Mouse (Mus musculus) E14TG2a.4 (cell line): ENCODE measurements around the gene Vmn1r63.
"Not testable (repeated sequence)": the region's sequence is repeated elsewhere in the genome, so short reads cannot be mapped to it uniquely, and the experiment has no call there.

Experiments used
- CTCF ChIP-seq: conservative IDR thresholded peaks from 2 replicates; pipeline ENCODE4 v1.5.1; 2014; ENCODE audit warnings: low read length
- NANOG ChIP-seq: IDR thresholded peaks from 2 replicates; pipeline ENCODE4 v1.6.1; 2014; ENCODE audit warnings: borderline replicate concordance, low read length, mixed read lengths
- POU5F1 ChIP-seq: IDR thresholded peaks from 2 replicates; pipeline ENCODE4 v1.6.1; 2014; ENCODE audit warnings: low read length, borderline replicate concordance

DNA sequence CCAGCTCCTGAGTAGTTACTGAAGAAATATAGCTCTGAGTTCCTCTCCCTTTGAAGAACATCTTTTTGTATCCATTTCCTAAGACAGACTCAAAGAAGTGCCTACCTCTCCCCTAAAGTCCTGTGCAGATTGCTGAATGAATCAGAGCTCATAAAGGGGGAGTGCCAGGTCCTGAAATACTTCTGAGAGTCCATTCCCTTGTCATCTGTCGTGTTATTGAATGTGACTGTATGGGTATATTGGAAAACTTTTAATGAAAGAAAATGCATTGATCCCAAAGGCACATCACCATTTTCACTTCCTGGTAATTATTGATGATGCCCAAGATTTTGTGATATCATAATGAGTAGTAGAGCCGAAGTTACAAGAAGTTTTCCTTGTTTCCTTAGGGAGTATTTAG is at the start of gene Vmn1r63:
- TF ChIP-seq CTCF, POU5F1, NANOG: not testable (repeated sequence)
